Mouse (Mus musculus): Measurements from ENCODE around the gene Tnfsfm13. TPM values are rescaled to one million over a fixed set of nuclear protein-coding genes. Genes with fewer than 3 reads are reported as not detected.

Gene Tnfsfm13
- polyA plus RNA-seq, 1 experiment: 1.6 TPM

DNA sequence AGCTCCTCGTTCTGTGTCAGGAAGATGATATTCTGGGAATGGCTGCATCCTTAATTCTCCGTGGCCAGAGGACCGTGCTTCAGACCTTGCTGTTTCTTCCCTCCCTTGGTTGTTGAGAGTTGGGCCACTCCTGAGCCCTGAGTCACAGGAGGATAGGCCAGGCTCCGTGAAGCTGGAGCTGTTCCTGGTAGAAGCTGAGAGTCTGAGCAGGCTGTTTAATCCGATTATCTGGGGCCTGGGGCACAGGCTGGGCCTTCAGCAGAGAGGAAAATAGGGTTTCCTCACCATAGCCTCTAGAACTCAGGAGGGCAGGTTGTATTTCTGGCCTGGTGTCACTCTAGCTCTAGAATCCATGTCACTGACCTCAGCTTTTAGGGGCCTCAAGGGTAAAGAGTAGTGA, 42.5 kb downstream of the Tnfsfm13 start:
- no peak overlapping the region for H3K4me3 ChIP-seq
- H3K79me2 ChIP-seq (ENCODE audit: control insufficient read depth, insufficient read depth): no peaks in the 10 kb centered on the region
- TF ChIP-seq MYOD1 (IDR thresholded peaks at IDR 0.05; ENCODE audit: control insufficient read depth in 1 of 3, insufficient read length in 2 of 3, low read depth in 2 of 3): no peak
- TF ChIP-seq SRF (IDR thresholded peaks at IDR 0.05; ENCODE audit: control insufficient read depth, insufficient read length, low read depth): no peak
- no peak for TF ChIP-seq TCF3 (IDR thresholded peaks at IDR 0.05; ENCODE audit: insufficient read length, low read depth)
- TF ChIP-seq REST (IDR thresholded peaks at IDR 0.05; ENCODE audit: insufficient read depth, insufficient read length): no peak
- TF ChIP-seq CEBPB (IDR thresholded peaks at IDR 0.05; ENCODE audit: insufficient read depth, poor library complexity, severe bottlenecking): no peak
- TF ChIP-seq USF1 (IDR thresholded peaks at IDR 0.05; ENCODE audit: low read depth): no peak
- no peak for TF ChIP-seq E2F4 (IDR thresholded peaks at IDR 0.05; ENCODE audit: insufficient read depth)
- H3ac ChIP-seq (ENCODE audit: control insufficient read depth, insufficient read length): no peak overlapping the region
- no peaks in the 10 kb centered on the region for H3K27me3 ChIP-seq (ENCODE audit: control insufficient read depth, insufficient read depth, insufficient read length)
- H3K4me2 ChIP-seq (ENCODE audit: low read depth): no peak overlapping the region
- peaks cover 27% of the 10 kb centered on the region for H3K36me3 ChIP-seq (ENCODE audit: control insufficient read depth, insufficient read depth)

DNA sequence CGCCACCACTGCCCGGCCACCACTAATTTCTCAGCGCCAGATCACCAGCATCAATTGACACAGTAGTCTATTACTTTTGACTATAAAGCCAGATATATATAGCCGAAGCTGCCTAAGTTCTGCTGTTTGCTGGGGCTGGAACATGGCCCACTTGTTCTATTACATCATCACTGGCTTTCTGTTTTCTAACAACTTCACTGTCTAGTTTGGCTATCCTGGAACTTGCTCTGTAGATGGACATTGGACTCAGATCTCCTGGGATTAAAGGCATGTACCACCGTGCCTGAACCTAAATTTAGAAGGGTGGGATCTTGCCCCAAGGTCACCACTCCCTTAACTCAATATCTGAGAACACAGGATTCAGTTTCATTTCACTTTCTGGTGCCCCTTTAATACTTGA, 50.0 kb downstream of the Tnfsfm13 start:
- Histone ChIP-seq H3K36me3 (ENCODE audit: control insufficient read depth, insufficient read depth) (peaks cover 70% of the 10 kb centered on the region), H3K4me3 (no peak overlapping the region), H3ac (ENCODE audit: control insufficient read depth, insufficient read length) (no peak overlapping the region), H3K4me2 (ENCODE audit: low read depth) (no peak overlapping the region), H3K79me2 (ENCODE audit: control insufficient read depth, insufficient read depth) (no peaks in the 10 kb centered on the region), H3K27me3 (ENCODE audit: control insufficient read depth, insufficient read depth, insufficient read length) (no peaks in the 10 kb centered on the region)
- TF ChIP-seq CEBPB (IDR thresholded peaks at IDR 0.05; ENCODE audit: insufficient read depth, poor library complexity, severe bottlenecking) (no peak), MYOD1 (IDR thresholded peaks at IDR 0.05; ENCODE audit: control insufficient read depth in 1 of 3, insufficient read length in 2 of 3, low read depth in 2 of 3) (no peak), MAX (IDR thresholded peaks at IDR 0.05; ENCODE audit: low read depth) (no peak)

DNA sequence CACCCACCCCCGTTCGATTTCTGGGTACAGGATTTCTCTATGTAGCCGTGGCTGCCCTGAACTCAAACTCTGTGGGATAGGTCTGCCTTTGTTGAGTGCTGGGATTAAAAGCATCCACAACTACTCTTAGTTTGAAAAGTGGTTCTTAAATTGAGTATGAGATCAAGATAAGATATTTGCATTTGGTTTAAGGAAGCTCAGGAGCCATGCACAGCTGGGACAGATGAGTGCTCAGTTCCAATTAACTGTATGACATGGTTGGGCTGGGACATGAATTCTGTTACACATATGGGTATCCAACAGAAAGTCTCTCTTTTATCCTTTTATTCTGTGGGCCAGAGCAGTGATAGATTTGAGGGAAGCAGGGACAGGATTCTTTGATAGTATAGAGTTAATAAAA, 60.4 kb downstream of the Tnfsfm13 start:
- Histone ChIP-seq H3K4me2 (ENCODE audit: low read depth) (peak overlapping the region; percentile 95), H3K36me3 (ENCODE audit: control insufficient read depth, insufficient read depth) (peaks cover 15% of the 10 kb centered on the region), H3K79me2 (ENCODE audit: control insufficient read depth, insufficient read depth) (peaks cover 47% of the 10 kb centered on the region), H3K27me3 (ENCODE audit: control insufficient read depth, insufficient read depth, insufficient read length) (no peaks in the 10 kb centered on the region), H3ac (ENCODE audit: control insufficient read depth, insufficient read length) (no peak overlapping the region), H3K4me3 (no peak overlapping the region)
- no peak for TF ChIP-seq POLR2AphosphoS2 (IDR thresholded peaks at IDR 0.05; ENCODE audit: insufficient read length, low read depth)
- TF ChIP-seq CEBPB (IDR thresholded peaks at IDR 0.05; ENCODE audit: insufficient read depth, poor library complexity, severe bottlenecking): no peak
- no peak for TF ChIP-seq USF1 (IDR thresholded peaks at IDR 0.05; ENCODE audit: low read depth)
- TF ChIP-seq MAX (IDR thresholded peaks at IDR 0.05; ENCODE audit: low read depth): no peak
- no peak for TF ChIP-seq POLR2A (IDR thresholded peaks at IDR 0.05; ENCODE audit: insufficient read length, low read depth)
- no peak for TF ChIP-seq SRF (IDR thresholded peaks at IDR 0.05; ENCODE audit: control insufficient read depth, insufficient read length, low read depth)
- TF ChIP-seq REST (IDR thresholded peaks at IDR 0.05; ENCODE audit: insufficient read depth, insufficient read length): no peak
- TF ChIP-seq TCF12 (IDR thresholded peaks at IDR 0.05; ENCODE audit: insufficient read depth, poor library complexity, severe bottlenecking): no peak
- no peak for TF ChIP-seq TCF3 (IDR thresholded peaks at IDR 0.05; ENCODE audit: insufficient read length, low read depth)
- no peak for TF ChIP-seq MYOD1 (IDR thresholded peaks at IDR 0.05; ENCODE audit: control insufficient read depth in 1 of 3, insufficient read length in 2 of 3, low read depth in 2 of 3)
- TF ChIP-seq MYOG (IDR thresholded peaks at IDR 0.05; ENCODE audit: control insufficient read depth in 1 of 3, insufficient read depth in 1 of 3, insufficient read length in 2 of 3, low read depth in 2 of 3): no peak
- no peak for TF ChIP-seq E2F4 (IDR thresholded peaks at IDR 0.05; ENCODE audit: insufficient read depth)

DNA sequence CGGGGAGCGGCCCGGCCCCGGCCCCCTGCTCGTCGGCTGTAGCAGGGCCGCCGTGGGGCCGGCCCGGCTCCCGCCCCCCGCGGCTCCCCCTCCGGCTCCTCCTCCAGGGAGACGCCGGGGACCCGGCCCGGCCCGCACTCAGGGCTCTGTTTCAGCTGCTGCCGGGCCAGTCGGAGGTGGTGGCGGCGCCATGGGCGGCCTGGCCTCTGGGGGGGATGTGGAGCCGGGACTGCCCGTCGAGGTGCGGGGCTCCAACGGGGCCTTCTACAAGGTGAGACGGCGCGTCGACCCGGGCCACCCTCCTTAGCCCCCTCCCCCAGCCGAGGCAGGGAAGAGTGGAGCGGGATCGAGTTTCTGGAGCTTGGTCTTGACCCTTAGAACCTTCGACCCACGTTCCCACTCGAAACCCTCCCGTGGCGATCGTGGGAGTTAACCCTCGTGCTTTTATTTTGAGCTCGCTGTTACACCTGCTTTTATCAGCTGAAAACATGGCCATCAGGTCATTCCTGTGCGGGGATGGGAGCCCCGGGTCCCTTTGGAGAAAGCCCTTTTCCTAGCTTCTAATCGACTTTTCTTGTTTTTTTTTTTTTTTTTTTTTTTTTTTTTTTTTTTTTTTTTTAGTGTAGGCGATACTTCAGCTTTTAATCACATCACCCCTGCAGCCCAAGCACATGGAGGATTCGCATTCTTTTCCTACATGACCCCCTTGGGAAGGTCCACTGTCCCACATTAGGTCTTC, 62.6 kb downstream of the Tnfsfm13 start:
- Histone ChIP-seq H3K36me3 (ENCODE audit: control insufficient read depth, insufficient read depth) (no peaks in the 10 kb centered on the region), H3ac (ENCODE audit: control insufficient read depth, insufficient read length) (peak overlapping the region; percentile 34), H3K27me3 (ENCODE audit: control insufficient read depth, insufficient read depth, insufficient read length) (no peaks in the 10 kb centered on the region), H3K4me2 (ENCODE audit: low read depth) (peak overlapping the region; percentile 95), H3K4me3 (peak overlapping the region; percentile 58), H3K79me2 (ENCODE audit: control insufficient read depth, insufficient read depth) (peaks cover 47% of the 10 kb centered on the region)
- peak in 1 of 3 experiments; percentile 38 for TF ChIP-seq MYOD1 (IDR thresholded peaks at IDR 0.05; ENCODE audit: control insufficient read depth in 1 of 3, insufficient read length in 2 of 3, low read depth in 2 of 3)
- peak in 1 of 3 experiments; percentile 12 for TF ChIP-seq MYOG (IDR thresholded peaks at IDR 0.05; ENCODE audit: control insufficient read depth in 1 of 3, insufficient read depth in 1 of 3, insufficient read length in 2 of 3, low read depth in 2 of 3)
- no peak for TF ChIP-seq TCF3 (IDR thresholded peaks at IDR 0.05; ENCODE audit: insufficient read length, low read depth)

Other genes starting within 250 kb of the Tnfsfm13 start
- 0.24 TPM for gene Dnah2, start 147.0 kb downstream of the Tnfsfm13 start, polyA plus RNA-seq (2012; fragmentation: generic; extraction: Trizol)
- gene Efnb3, start 135.9 kb downstream of the Tnfsfm13 start, polyA plus RNA-seq (2012; fragmentation: generic; extraction: Trizol): 0.36 TPM
- 9.1 TPM for gene Wrap53, start 115.8 kb downstream of the Tnfsfm13 start, polyA plus RNA-seq (2012; fragmentation: generic; extraction: Trizol)
- 119 TPM for gene Trp53, start 115.7 kb downstream of the Tnfsfm13 start, polyA plus RNA-seq (2012; fragmentation: generic; extraction: Trizol)
- gene Atp1b2, start 90.2 kb downstream of the Tnfsfm13 start, polyA plus RNA-seq (2012; fragmentation: generic; extraction: Trizol): 6.6 TPM
- gene Shbg, start 78.2 kb downstream of the Tnfsfm13 start, polyA plus RNA-seq (2012; fragmentation: generic; extraction: Trizol): 0.05 TPM
- 3.6 TPM for gene Sat2, start 74.1 kb downstream of the Tnfsfm13 start, polyA plus RNA-seq (2012; fragmentation: generic; extraction: Trizol)
- gene Fxr2, start 63.1 kb downstream of the Tnfsfm13 start, polyA plus RNA-seq (2012; fragmentation: generic; extraction: Trizol): 104 TPM
- 0.07 TPM for gene Sox15, start 40.8 kb downstream of the Tnfsfm13 start, polyA plus RNA-seq (2012; fragmentation: generic; extraction: Trizol)
- 39.1 TPM for gene Mpdu1, start 33.5 kb downstream of the Tnfsfm13 start, polyA plus RNA-seq (2012; fragmentation: generic; extraction: Trizol)
- 0.96 TPM for gene Cd68, start 29.9 kb downstream of the Tnfsfm13 start, polyA plus RNA-seq (2012; fragmentation: generic; extraction: Trizol)
- 553 TPM for gene Eif4a1, start 23.7 kb downstream of the Tnfsfm13 start, polyA plus RNA-seq (2012; fragmentation: generic; extraction: Trizol)
- gene Senp3, start 14.0 kb downstream of the Tnfsfm13 start, polyA plus RNA-seq (2012; fragmentation: generic; extraction: Trizol): 70.5 TPM
- gene Tnfsf13, start 10.3 kb downstream of the Tnfsfm13 start, polyA plus RNA-seq (2012; fragmentation: generic; extraction: Trizol): 0.07 TPM
- gene Tnfsf12, start 249 bp downstream of the Tnfsfm13 start, polyA plus RNA-seq (2012; fragmentation: generic; extraction: Trizol): 5.5 TPM
- gene Polr2a, start 62.5 kb upstream of the Tnfsfm13 start, polyA plus RNA-seq (2012; fragmentation: generic; extraction: Trizol): 69.5 TPM
- 0.26 TPM for gene Slc35g3, start 65.9 kb upstream of the Tnfsfm13 start, polyA plus RNA-seq (2012; fragmentation: generic; extraction: Trizol)
- gene Zbtb4, start 69.8 kb upstream of the Tnfsfm13 start, polyA plus RNA-seq (2012; fragmentation: generic; extraction: Trizol): 9.4 TPM
- 95.3 TPM for gene Chrnb1, start 99.8 kb upstream of the Tnfsfm13 start, polyA plus RNA-seq (2012; fragmentation: generic; extraction: Trizol)
- 17.5 TPM for gene Fgf11, start 105.8 kb upstream of the Tnfsfm13 start, polyA plus RNA-seq (2012; fragmentation: generic; extraction: Trizol)
- gene Tmem102, start 109.5 kb upstream of the Tnfsfm13 start, polyA plus RNA-seq (2012; fragmentation: generic; extraction: Trizol): 0.61 TPM
- gene Gm39566, start 119.2 kb upstream of the Tnfsfm13 start, polyA plus RNA-seq (2012; fragmentation: generic; extraction: Trizol): 0.02 TPM
- not detected for gene Spem2, start 122.4 kb upstream of the Tnfsfm13 start, polyA plus RNA-seq (2012; fragmentation: generic; extraction: Trizol)
- gene Spem1, start 126.1 kb upstream of the Tnfsfm13 start, polyA plus RNA-seq (2012; fragmentation: generic; extraction: Trizol): 0.05 TPM
- gene Nlgn2, start 141.7 kb upstream of the Tnfsfm13 start, polyA plus RNA-seq (2012; fragmentation: generic; extraction: Trizol): 12.8 TPM
- 259 TPM for gene Tmem256, start 142.4 kb upstream of the Tnfsfm13 start, polyA plus RNA-seq (2012; fragmentation: generic; extraction: Trizol)
- gene Plscr3, start 150.3 kb upstream of the Tnfsfm13 start, polyA plus RNA-seq (2012; fragmentation: generic; extraction: Trizol): 91.9 TPM
- not detected for gene Tnk1, start 162.6 kb upstream of the Tnfsfm13 start, polyA plus RNA-seq (2012; fragmentation: generic; extraction: Trizol)
- not detected for gene Tmem95, start 181.9 kb upstream of the Tnfsfm13 start, polyA plus RNA-seq (2012; fragmentation: generic; extraction: Trizol)
- gene Kctd11, start 185.3 kb upstream of the Tnfsfm13 start, polyA plus RNA-seq (2012; fragmentation: generic; extraction: Trizol): 24.5 TPM
- 1.4 TPM for gene Acap1, start 199.4 kb upstream of the Tnfsfm13 start, polyA plus RNA-seq (2012; fragmentation: generic; extraction: Trizol)
- gene 2810408A11Rik, start 204.9 kb upstream of the Tnfsfm13 start, polyA plus RNA-seq (2012; fragmentation: generic; extraction: Trizol): 3.0 TPM
- gene Neurl4, start 205.0 kb upstream of the Tnfsfm13 start, polyA plus RNA-seq (2012; fragmentation: generic; extraction: Trizol): 42.2 TPM
- gene Gps2, start 217.8 kb upstream of the Tnfsfm13 start, polyA plus RNA-seq (2012; fragmentation: generic; extraction: Trizol): 38.0 TPM
- 1,243 TPM for gene Eif5a, start 225.9 kb upstream of the Tnfsfm13 start, polyA plus RNA-seq (2012; fragmentation: generic; extraction: Trizol)
- 0.12 TPM for gene Ybx2, start 239.7 kb upstream of the Tnfsfm13 start, polyA plus RNA-seq (2012; fragmentation: generic; extraction: Trizol)